Mouse (Mus musculus) heart, embryonic 11.5 days (tissue): Measurements from ENCODE around the gene Gpx3. TPM values are rescaled to one million over a fixed set of nuclear protein-coding genes. Genes with fewer than 3 reads are reported as not detected.

Source experiments
- ATAC-seq: fragments of 200-750 bp; cut with Nextera tagmentation; replicated peaks from 2 replicates; pipeline ENCODE4 v1.8.0; 2017; ENCODE audit warnings: moderate library complexity; ENCODE audit not compliant: insufficient number of reproducible peaks, low FRiP score, low TSS enrichment
- H3K27ac ChIP-seq: fragments of 300-500 bp; sonication (generic); 2 replicates; pipeline ENCODE4 v1.5.1; 2014; ENCODE audit warnings: mild to moderate bottlenecking, low read depth, low read length
- H3K27me3 ChIP-seq: fragments of 300-500 bp; sonication (generic); 2 replicates; pipeline ENCODE4 v1.6.1; 2014; ENCODE audit warnings: mild to moderate bottlenecking, low read length, mixed read lengths; ENCODE audit not compliant: control insufficient read depth, insufficient read depth
- H3K36me3 ChIP-seq: fragments of 300-500 bp; sonication (generic); 2 replicates; pipeline ENCODE4 v1.6.1; 2014; ENCODE audit warnings: mild to moderate bottlenecking, low read length, moderate library complexity, mixed read lengths; ENCODE audit not compliant: control insufficient read depth, insufficient read depth
- H3K4me1 ChIP-seq: fragments of 300-500 bp; sonication (generic); 2 replicates; pipeline ENCODE4 v1.6.1; 2014; ENCODE audit warnings: low read length; ENCODE audit not compliant: control insufficient read depth, insufficient read depth
- H3K4me2 ChIP-seq: fragments of 300-500 bp; sonication (generic); 2 replicates; pipeline ENCODE4 v1.6.1; 2014; ENCODE audit warnings: mild to moderate bottlenecking, moderate library complexity
- H3K4me3 ChIP-seq: fragments of 300-500 bp; sonication (generic); 2 replicates; pipeline ENCODE4 v1.5.1; 2014; ENCODE audit warnings: low read depth, low read length
- H3K9ac ChIP-seq: fragments of 300-500 bp; sonication (generic); 2 replicates; pipeline ENCODE4 v1.6.1; 2014; ENCODE audit warnings: mild to moderate bottlenecking, low read depth, low read length, moderate library complexity
- H3K9me3 ChIP-seq: fragments of 300-500 bp; sonication (generic); replicated peaks from 2 replicates; pipeline ENCODE4 v1.6.1; 2016; ENCODE audit warnings: low read length; ENCODE audit not compliant: control insufficient read depth
- WGBS: fragments of 180-500 bp; shearing (Covaris S2); extraction: QIAGEN DNeasy Blood & Tissue Kit; methylation state at CpG from one replicate; pipeline ENCODE4 v1.1.7; 2014; ENCODE audit not compliant: insufficient replicate concordance; 5-methylcytosine and 5-hydroxymethylcytosine counted together
- polyA plus RNA-seq: library from polyadenylated mRNA; unstranded; fragments of >200 nt; fragmentation: Nextera tagmentation; extraction: Ambion mirVana; gene quantifications from 2 replicates; pipeline ENCODE4 v1.2.1, GENCODE M21; 2014

Gpx3 gene
- polyA plus RNA-seq, 1 experiment from 2014 or later: 1,579 TPM

DNA sequence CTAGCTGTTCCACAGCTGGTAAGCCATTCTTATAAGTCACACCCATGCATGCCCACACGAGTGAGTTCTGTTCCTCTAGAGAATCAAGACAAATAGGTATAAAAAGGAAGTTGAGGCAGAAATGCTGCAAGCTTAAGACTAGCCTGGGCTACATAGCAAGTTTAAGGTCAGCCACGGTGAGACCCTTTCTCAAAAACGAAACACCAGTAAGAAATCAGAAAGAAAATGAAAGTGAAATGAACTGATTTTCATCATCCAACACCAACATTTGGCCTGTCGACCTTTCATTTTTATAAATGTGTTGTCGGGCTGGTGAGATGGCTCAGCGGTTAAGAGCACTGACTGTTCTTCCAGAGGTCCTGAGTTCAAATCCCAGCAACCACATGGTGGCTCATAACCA is 23.4 kb upstream of the Gpx3 start:
- H3K4me2 ChIP-seq: no peak overlapping the region
- H3K4me1 ChIP-seq: peaks cover 23% of the 10 kb centered on the region
- no peak overlapping the region for H3K4me3 ChIP-seq
- no peak for ATAC-seq
- no peaks in the 10 kb centered on the region for H3K27me3 ChIP-seq
- no peaks in the 10 kb centered on the region for H3K9me3 ChIP-seq
- 0 out of 2 replicates have a peak, but pooled peaks cover 4% of the 10 kb centered on the region for H3K36me3 ChIP-seq
- no peak overlapping the region for H3K9ac ChIP-seq
- no peak overlapping the region for H3K27ac ChIP-seq
- 69% methylated on average over 6 of the region's 6 CpGs for WGBS

DNA sequence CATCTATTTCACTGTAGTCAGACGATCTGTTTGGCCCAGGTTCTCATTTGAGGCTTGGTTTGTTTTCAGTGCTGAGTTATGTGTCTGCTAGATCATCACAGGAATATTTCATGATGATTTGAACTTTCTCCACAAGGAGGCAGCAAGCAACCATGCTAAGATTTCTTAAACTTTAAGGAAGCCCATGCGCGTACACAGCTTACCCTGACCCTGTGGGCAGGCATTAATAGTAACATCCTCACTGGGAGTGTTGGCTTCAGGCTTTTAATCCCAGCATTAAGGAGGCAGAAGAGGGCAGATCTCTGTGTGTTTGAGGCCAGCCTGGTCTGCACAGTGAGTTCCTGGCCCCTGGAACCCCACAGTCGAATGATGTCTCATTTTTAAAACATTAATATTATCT is 22.8 kb upstream of the Gpx3 start:
- H3K4me2 ChIP-seq: no peak overlapping the region; the same call in 1 of the 2 replicates
- no peak overlapping the region for H3K4me3 ChIP-seq
- H3K9me3 ChIP-seq: no peaks in the 10 kb centered on the region
- H3K27ac ChIP-seq: peak overlapping the region; percentile 90
- 20% methylated on average over 4 of the region's 4 CpGs for WGBS
- H3K9ac ChIP-seq: no peak overlapping the region
- H3K36me3 ChIP-seq: no peaks in the 10 kb centered on the region
- ATAC-seq: peak; percentile 55
- H3K27me3 ChIP-seq: no peaks in the 10 kb centered on the region
- H3K4me1 ChIP-seq: peaks cover 23% of the 10 kb centered on the region

DNA sequence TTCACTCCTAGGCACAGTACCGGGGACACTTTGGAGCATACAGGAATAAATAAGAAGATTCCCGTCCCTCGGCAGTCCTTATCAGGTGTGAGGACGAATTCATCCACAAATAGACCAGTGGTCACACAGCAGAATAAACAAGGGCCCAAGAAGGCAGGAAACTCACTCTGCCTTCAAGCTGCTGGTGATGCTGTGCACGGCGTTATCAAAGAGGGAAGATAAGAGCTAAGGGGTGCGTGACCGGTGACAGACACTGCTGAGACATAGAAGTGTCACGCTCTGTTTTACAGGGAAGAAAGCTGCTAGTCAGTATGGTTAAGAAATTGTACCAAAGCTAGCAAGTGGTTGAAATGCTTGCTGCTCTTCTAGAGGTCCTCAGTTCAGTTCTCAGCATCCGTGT is 22.3 kb upstream of the Gpx3 start:
- H3K4me2 ChIP-seq: peak overlapping the region; percentile 16; the same call in 1 of the 2 replicates
- peak overlapping the region; percentile 90 for H3K27ac ChIP-seq

DNA sequence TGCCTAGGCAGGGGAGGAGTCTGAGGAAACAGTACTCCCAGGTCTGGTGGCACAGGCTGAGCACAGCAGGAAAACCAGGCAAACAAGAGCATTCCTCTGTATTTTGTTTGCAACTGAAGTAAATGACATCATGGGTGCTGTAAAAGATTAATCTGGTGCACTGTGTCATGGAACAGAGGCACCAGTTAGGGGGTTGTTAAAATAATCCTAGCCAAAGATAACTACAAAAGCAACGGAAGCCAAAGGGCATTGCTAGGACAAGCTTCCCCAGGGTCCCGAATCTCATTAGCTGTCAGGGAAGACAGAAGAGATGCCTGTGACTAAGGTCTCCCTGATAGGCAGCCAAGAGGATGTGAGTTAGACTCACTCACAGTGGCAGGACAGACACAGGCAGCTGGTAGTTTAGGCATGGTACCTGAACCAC is 21.2 kb upstream of the Gpx3 start:
- H3K4me3 ChIP-seq: no peak overlapping the region
- ATAC-seq: no peak
- H3K9me3 ChIP-seq: no peaks in the 10 kb centered on the region
- no peak overlapping the region for H3K4me2 ChIP-seq
- peak overlapping the region; percentile 90 for H3K27ac ChIP-seq
- 8% methylated on average over 2 of the region's 2 CpGs for WGBS
- peaks cover 30% of the 10 kb centered on the region for H3K4me1 ChIP-seq
- H3K27me3 ChIP-seq: no peaks in the 10 kb centered on the region
- no peaks in the 10 kb centered on the region for H3K36me3 ChIP-seq
- peak overlapping the region; percentile 16; the same call in 1 of the 2 replicates for H3K9ac ChIP-seq

More for the DNA sequence above, 22.3 kb upstream of the Gpx3 start:
- Histone ChIP-seq H3K9ac (no peak overlapping the region), H3K4me3 (no peak overlapping the region), H3K9me3 (no peaks in the 10 kb centered on the region), H3K36me3 (no peaks in the 10 kb centered on the region), H3K27me3 (no peaks in the 10 kb centered on the region), H3K4me1 (peaks cover 27% of the 10 kb centered on the region)
- WGBS: 9% methylated on average over 10 of the region's 10 CpGs
- peak; percentile 61 for ATAC-seq

DNA sequence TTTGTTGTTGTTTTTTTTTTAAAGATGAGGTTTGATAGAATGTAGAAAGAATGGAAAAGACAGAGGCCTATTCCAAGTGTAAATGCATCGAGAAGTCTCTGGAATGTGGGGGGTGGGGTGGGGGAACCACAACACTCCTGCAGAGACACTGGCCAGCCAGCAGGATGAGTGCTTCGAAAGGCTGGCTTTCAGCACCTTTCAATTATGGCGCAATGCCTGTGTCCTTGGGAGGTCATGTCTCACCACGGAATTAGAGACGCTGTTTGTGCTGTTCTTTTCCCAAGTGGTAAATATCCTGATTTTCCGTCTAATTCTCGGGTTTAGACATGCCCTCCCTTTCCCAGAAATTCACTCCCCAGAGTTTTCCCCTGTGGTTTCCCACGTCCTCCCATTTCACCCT is 19.6 kb upstream of the Gpx3 start:
- no peak for ATAC-seq
- no peaks in the 10 kb centered on the region for H3K36me3 ChIP-seq
- no peak overlapping the region for H3K4me3 ChIP-seq
- no peak overlapping the region for H3K9ac ChIP-seq
- no peaks in the 10 kb centered on the region for H3K27me3 ChIP-seq
- H3K27ac ChIP-seq: peak overlapping the region; percentile 72
- no peaks in the 10 kb centered on the region for H3K9me3 ChIP-seq
- H3K4me2 ChIP-seq: no peak overlapping the region
- WGBS: 22% methylated on average over 8 of the region's 8 CpGs
- peaks cover 30% of the 10 kb centered on the region for H3K4me1 ChIP-seq

DNA sequence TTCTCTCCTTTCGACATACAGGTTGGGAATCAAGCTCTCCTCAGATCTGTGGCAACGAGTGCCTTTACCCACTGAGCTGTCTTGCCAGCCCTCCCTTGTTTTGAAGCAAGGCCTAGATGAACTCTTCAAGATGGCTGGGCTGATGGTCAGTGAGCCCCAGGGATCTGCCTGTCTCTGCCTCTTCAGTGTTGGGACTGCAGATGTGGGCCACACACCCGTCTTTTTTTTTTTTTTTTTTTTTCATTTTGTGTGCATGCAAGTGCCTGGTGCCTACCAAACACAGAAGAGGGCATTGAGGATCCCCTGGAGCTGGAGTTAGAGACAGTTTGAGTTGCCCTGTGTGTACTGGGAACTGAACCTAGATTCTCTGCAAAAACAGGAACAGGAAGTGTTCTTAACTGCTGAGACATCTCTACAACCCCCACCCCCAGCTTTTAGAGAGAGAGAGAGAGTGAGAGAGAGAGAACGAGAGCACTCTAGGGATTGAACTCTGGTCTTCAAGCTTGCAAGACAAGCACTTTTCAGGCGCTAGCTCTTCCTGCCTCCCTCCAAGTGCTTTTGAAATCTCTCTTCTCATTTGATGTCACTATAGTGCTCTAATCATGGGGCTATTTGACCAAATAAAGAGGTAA is 17.9 kb upstream of the Gpx3 start:
- no peaks in the 10 kb centered on the region for H3K36me3 ChIP-seq
- no peaks in the 10 kb centered on the region for H3K27me3 ChIP-seq
- H3K27ac ChIP-seq: no peak overlapping the region
- no peak overlapping the region for H3K9ac ChIP-seq
- peaks cover 30% of the 10 kb centered on the region for H3K4me1 ChIP-seq
- 67% methylated on average over 5 of the region's 5 CpGs for WGBS
- no peaks in the 10 kb centered on the region; the same call in 1 of the 2 replicates for H3K9me3 ChIP-seq
- H3K4me3 ChIP-seq: no peak overlapping the region
- H3K4me2 ChIP-seq: no peak overlapping the region
- no peak for ATAC-seq

DNA sequence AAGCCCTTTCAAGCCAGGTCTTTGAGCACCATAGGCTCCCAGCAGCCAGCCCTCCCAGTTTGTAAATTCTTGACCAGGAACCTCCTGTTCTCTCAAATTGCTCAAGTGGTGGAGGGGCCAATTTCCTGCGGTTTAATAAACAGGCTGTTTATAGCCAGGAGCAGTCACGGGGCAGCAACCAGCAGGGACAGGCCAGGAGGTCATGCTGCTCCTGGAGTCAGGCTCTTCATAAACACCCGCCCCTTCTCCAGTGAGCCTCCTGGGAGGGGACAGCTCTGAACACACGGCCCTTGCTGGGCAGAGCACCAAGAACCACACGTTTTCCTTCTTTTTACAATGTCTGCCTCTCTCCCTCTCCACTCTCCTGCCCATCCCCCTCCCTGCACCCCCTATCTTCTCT is 17.3 kb upstream of the Gpx3 start:
- H3K27me3 ChIP-seq: no peaks in the 10 kb centered on the region
- H3K9me3 ChIP-seq: no peaks in the 10 kb centered on the region; the same call in 1 of the 2 replicates
- peak overlapping the region; percentile 1; the same call in 1 of the 2 replicates for H3K27ac ChIP-seq
- no peak overlapping the region for H3K4me3 ChIP-seq
- H3K9ac ChIP-seq: no peak overlapping the region
- no peak for ATAC-seq
- no peak overlapping the region for H3K4me2 ChIP-seq
- H3K36me3 ChIP-seq: no peaks in the 10 kb centered on the region
- WGBS: 21% methylated on average over 5 of the region's 5 CpGs
- H3K4me1 ChIP-seq: peaks cover 26% of the 10 kb centered on the region

DNA sequence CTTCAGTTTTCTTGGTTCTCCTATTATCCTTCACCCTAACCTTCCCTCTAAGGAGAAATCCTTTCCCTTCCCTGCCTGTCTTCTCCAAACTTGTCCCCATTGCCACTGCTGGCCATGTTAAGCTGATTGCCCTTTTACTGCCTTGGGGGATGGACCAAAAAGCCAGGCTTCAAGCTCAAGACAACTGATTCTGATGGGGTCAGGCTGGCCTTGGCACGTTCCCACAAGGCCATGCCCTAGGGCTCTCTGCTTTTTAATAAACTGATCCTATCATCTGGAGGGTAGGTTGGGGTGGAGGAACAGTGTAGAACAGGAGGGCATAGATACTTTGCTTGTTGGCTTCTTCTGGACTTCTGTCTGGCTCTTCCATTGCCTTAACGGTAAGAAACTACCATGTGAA is 16.8 kb upstream of the Gpx3 start:
- Histone ChIP-seq H3K36me3 (no peaks in the 10 kb centered on the region), H3K9me3 (no peaks in the 10 kb centered on the region; the same call in 1 of the 2 replicates), H3K4me1 (peaks cover 21% of the 10 kb centered on the region), H3K4me3 (no peak overlapping the region), H3K4me2 (no peak overlapping the region), H3K9ac (no peak overlapping the region), H3K27ac (no peak overlapping the region), H3K27me3 (no peaks in the 10 kb centered on the region)
- no peak for ATAC-seq
- 89% methylated on average over 2 of the region's 2 CpGs for WGBS

DNA sequence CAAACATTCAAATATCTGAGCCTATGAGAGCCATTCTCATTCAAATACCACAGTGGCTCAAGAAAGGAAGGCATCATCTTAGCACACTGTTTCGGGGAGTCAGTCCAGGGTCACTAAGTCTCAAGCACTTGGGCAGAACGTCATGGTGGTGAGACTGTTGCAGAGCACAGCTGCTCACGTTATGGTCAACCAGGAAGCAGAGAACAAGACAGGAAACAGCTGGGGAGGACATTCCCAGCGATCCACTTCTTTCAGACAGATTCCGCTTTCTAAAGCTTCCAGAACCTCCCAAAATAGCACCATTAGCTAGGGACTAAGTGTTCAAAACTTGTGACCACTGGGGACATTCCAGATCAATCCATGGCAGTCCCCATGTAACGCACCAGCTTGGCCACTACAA is 14.3 kb upstream of the Gpx3 start:
- no peak for ATAC-seq

More for the DNA sequence above, 14.3 kb upstream of the Gpx3 start:
- Histone ChIP-seq H3K4me2 (no peak overlapping the region), H3K4me1 (peaks cover 7% of the 10 kb centered on the region; the same call in 1 of the 2 replicates), H3K9ac (no peak overlapping the region), H3K9me3 (no peaks in the 10 kb centered on the region; the same call in 1 of the 2 replicates), H3K27ac (no peak overlapping the region), H3K27me3 (no peaks in the 10 kb centered on the region), H3K4me3 (no peak overlapping the region), H3K36me3 (no peaks in the 10 kb centered on the region)
- 65% methylated on average over 6 of the region's 6 CpGs for WGBS
